Mouse (Mus musculus): ENCODE data around the gene Urm1.

DNA sequence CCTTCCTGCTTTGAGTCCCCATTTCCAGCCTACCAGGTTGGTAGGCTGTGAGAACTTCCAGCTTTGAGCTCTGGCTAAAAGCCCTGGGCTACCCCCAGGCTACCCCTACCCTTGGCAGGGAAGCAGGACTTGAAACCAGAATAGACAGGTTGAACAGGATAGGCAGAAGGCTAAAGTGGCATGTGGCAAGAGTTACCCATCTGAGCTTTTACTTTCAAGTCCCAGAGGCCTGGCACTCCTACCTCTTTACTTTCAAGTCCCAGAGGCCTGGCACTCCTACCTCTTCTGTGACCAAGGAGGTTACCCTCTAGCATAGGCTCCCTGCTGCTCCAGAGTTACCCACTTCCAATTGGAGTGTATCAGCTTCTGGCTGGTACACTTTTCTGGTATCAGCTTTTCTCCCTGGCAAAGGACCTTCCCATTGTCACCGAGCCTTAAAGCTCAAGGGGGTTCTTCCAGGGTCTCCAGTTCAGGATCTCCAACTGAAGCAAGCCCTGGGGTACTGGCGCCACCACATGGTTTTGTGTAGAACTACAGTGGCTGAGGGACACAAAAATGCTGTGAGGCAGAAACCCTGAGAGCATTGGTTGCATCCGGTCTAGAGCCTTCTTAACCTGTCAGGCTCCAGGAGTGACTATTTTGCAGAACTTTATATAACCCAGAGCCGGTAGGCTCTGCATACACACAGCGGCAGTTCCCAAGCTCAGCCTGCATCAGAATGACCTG is 39.0 kb downstream of the Urm1 start:
- TF ChIP-seq POLR2A (IDR thresholded peaks at IDR 0.05; ENCODE audit: borderline replicate concordance, extremely low read depth, low read depth, low read length) = no peak
- TF ChIP-seq CTCF (IDR thresholded peaks at IDR 0.05; ENCODE audit: insufficient read depth, low read length) = peak; percentile 74

Measured in lung, adult 2 months (tissue).